Mouse (Mus musculus) forebrain, embryonic 12.5 days (tissue): ENCODE results near the gene Ttll8. TPM values are rescaled to one million over a fixed set of nuclear protein-coding genes. Genes with fewer than 3 reads are reported as not detected.

ENCODE experiments used
- ATAC-seq: fragments of 200-750 bp; cut with Nextera tagmentation; 2 replicates; pipeline ENCODE4 v1.8.0; 2017; ENCODE audit warnings: moderate TSS enrichment; ENCODE audit not compliant: low FRiP score
- H3K27ac ChIP-seq: fragments of 300-500 bp; sonication (generic); 2 replicates; pipeline ENCODE4 v1.5.1; 2016; ENCODE audit warnings: mild to moderate bottlenecking
- H3K27me3 ChIP-seq: fragments of 300-500 bp; sonication (generic); 2 replicates; pipeline ENCODE4 v1.6.1; 2016; ENCODE audit warnings: mild to moderate bottlenecking
- H3K36me3 ChIP-seq: fragments of 300-500 bp; sonication (generic); replicated peaks from 2 replicates; pipeline ENCODE4 v1.6.1; 2016; ENCODE audit warnings: mild to moderate bottlenecking
- H3K4me1 ChIP-seq: fragments of 300-500 bp; sonication (generic); 2 replicates; pipeline ENCODE4 v1.6.1; 2016
- H3K4me2 ChIP-seq: fragments of 300-500 bp; sonication (generic); 2 replicates; pipeline ENCODE4 v1.6.1; 2016; ENCODE audit warnings: mild to moderate bottlenecking, moderate library complexity
- H3K4me3 ChIP-seq: fragments of 300-500 bp; sonication (generic); replicated peaks from 2 replicates; pipeline ENCODE4 v1.5.1; 2016; ENCODE audit warnings: mild to moderate bottlenecking
- H3K9ac ChIP-seq: fragments of 300-500 bp; sonication (generic); 2 replicates; pipeline ENCODE4 v1.6.1; 2016; ENCODE audit warnings: mild to moderate bottlenecking
- H3K9me3 ChIP-seq: fragments of 300-500 bp; sonication (generic); 2 replicates; pipeline ENCODE4 v1.6.1; 2016
- WGBS: fragments of 180-500 bp; shearing (Covaris S2); methylation state at CpG from one replicate; pipeline ENCODE4 v1.1.7; 2016; 5-methylcytosine and 5-hydroxymethylcytosine counted together
- polyA plus RNA-seq: library from polyadenylated mRNA; unstranded; fragments of >200 nt; fragmentation: Nextera tagmentation; extraction: Ambion mirVana; gene quantifications from 2 replicates; pipeline ENCODE4 v1.2.1, GENCODE M21; 2016

The Ttll8 gene
- polyA plus RNA-seq, 1 experiment from 2014 or later: 0.14 TPM

- Histone ChIP-seq H3K4me3 (no peak overlapping the region), H3K36me3 (0 out of 2 replicates have a peak, but pooled peaks cover 2% of the 10 kb centered on the region), H3K27ac (no peak overlapping the region), H3K4me1 (peaks cover 10% of the 10 kb centered on the region), H3K9me3 (no peaks in the 10 kb centered on the region), H3K4me2 (no peak overlapping the region), H3K27me3 (peaks cover 35% of the 10 kb centered on the region), H3K9ac (no peak overlapping the region)
- WGBS: 78% methylated on average over 6 of the region's 6 CpGs
- no peak for ATAC-seq
These were observed 1.1 kb upstream of the Ttll8 start for GRCm38 (mm10) chr15:88955342-88955741.

DNA sequence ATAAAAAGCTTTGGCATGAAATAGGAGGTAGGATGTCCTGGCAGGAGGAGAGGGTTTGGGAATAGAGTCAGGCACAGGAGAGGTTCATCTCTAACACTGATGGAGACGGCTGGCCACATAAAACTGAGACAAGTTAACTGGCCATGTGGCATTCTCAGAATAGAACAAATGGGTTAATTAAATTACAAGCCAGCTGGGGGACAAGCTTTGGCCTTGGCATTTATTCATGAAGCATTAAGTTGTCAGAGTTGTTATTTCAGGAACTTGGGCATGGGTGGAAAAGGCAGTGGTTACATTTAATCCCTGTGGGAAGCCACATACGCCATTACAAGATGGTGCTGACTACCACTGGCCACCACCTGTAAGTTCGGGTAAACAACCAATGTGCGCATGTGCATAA lies 3.0 kb downstream of the Ttll8 start:
- H3K9ac ChIP-seq: no peak overlapping the region
- no peak for ATAC-seq
- no peak overlapping the region for H3K4me2 ChIP-seq
- WGBS: 87% methylated on average over 4 of the region's 4 CpGs
- no peak overlapping the region for H3K27ac ChIP-seq
- H3K9me3 ChIP-seq: no peaks in the 10 kb centered on the region
- H3K27me3 ChIP-seq: peaks cover 32% of the 10 kb centered on the region
- H3K4me1 ChIP-seq: peaks cover 10% of the 10 kb centered on the region
- no peak overlapping the region for H3K4me3 ChIP-seq
- H3K36me3 ChIP-seq: 0 out of 2 replicates have a peak, but pooled peaks cover under 1% of the 10 kb centered on the region

DNA sequence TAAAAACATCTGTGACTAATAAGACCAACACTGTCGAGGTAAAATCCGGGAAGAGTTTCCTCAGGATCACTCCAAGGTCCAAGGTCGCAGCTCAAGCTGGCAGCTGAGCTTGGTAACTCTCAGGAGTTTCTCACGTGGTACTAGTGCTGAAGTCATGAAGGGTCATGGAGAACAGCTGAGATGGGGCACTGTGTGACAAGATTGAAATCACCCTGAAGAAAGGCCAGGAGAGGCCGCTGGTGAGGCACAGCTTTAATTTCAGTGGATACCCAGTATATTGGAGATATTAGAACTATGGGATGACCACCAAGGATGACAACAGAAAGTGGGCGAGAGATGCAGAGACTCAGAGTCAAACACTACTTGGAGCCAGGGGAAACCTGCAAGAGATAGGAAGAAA lies 7.4 kb downstream of the Ttll8 start:
- Histone ChIP-seq H3K4me1 (no peaks in the 10 kb centered on the region), H3K27ac (no peak overlapping the region), H3K4me2 (no peak overlapping the region), H3K27me3 (no peaks in the 10 kb centered on the region), H3K4me3 (no peak overlapping the region), H3K36me3 (no peaks in the 10 kb centered on the region), H3K9ac (no peak overlapping the region), H3K9me3 (no peaks in the 10 kb centered on the region)
- WGBS: 63% methylated on average over 6 of the region's 6 CpGs
- ATAC-seq: no peak

DNA sequence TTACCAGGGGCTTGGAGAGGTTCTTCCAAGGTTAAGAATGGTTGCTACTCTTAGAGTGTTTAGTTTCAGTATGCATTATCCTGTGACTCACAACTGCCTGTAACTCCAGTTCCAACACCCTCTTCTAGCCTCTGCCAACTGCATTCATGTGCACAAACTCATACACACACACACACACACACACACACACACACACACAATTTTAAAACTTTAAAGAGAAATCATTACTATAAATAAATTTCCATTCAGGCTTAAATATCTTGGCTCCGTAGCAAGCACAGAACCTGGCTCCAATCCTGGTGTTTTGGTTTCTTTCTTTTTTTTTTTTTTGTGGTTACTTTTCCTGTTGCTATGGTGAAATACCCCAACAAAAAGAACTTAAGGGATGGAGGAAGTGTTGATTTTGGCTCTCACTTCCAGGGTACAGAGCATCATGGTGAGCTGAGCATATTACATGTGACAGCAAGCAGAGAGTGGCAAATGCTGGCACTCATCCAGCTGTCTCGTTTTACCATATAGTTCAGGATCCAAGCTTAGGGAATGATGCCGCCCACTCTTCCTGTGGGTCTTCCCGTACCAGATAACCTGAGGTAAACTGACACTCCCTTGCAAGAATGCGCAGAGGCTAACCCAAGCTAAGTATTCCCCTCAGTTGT lies 10.2 kb downstream of the Ttll8 start:
- WGBS: 85% methylated on average over 5 of the region's 5 CpGs
- Histone ChIP-seq H3K9ac (no peak overlapping the region), H3K36me3 (no peaks in the 10 kb centered on the region), H3K9me3 (no peaks in the 10 kb centered on the region), H3K4me3 (no peak overlapping the region), H3K27me3 (no peaks in the 10 kb centered on the region), H3K4me1 (no peaks in the 10 kb centered on the region), H3K27ac (no peak overlapping the region), H3K4me2 (no peak overlapping the region)
- no peak for ATAC-seq

DNA sequence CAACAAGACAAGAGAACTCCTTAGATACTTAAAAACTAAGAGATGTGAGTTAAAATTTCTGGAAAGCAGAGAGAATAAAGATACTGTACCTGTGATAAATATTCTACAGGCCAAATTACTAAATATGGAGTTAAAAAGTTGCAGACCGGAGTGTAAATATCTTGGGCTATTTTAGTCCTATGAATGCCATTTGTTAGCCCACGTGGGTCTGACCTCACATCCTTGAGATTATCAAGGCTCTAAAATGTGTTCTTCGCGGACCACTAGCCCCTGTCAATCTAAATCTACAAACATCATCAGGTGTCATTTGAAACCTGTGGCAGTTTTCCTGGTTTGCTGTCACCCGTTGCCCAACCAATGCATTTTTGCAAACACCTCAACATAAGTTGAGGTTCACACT lies 11.4 kb downstream of the Ttll8 start:
- Histone ChIP-seq H3K27ac (no peak overlapping the region), H3K4me2 (no peak overlapping the region), H3K9ac (no peak overlapping the region), H3K27me3 (no peaks in the 10 kb centered on the region), H3K4me1 (no peaks in the 10 kb centered on the region), H3K4me3 (no peak overlapping the region), H3K9me3 (no peaks in the 10 kb centered on the region), H3K36me3 (no peaks in the 10 kb centered on the region)
- WGBS: 82% methylated on average over 5 of the region's 5 CpGs
- no peak for ATAC-seq

DNA sequence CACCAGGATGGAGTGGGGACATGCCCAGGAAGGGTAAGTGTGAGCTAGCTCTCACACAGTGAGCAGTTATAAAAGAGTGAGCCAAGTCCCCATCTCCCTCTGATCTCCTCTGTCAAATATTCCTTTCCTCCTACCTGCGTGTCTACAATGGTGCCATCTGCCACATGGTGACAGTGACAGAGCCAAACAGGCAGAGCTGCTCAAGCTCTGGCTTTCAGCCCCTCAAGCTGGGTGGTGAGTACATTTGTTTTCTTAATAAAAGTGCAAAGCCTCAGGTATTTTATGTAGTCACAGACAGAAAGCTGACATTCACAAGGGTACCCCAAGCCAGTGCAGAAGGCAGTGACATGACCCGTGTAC lies 16.9 kb downstream of the Ttll8 start:
- H3K27ac ChIP-seq: no peak overlapping the region
- no peaks in the 10 kb centered on the region for H3K9me3 ChIP-seq
- H3K36me3 ChIP-seq: no peaks in the 10 kb centered on the region
- H3K4me2 ChIP-seq: no peak overlapping the region
- 85% methylated on average over 2 of the region's 2 CpGs for WGBS
- no peak for ATAC-seq
- H3K4me1 ChIP-seq: no peaks in the 10 kb centered on the region
- no peaks in the 10 kb centered on the region for H3K27me3 ChIP-seq
- no peak overlapping the region for H3K4me3 ChIP-seq
- no peak overlapping the region for H3K9ac ChIP-seq

DNA sequence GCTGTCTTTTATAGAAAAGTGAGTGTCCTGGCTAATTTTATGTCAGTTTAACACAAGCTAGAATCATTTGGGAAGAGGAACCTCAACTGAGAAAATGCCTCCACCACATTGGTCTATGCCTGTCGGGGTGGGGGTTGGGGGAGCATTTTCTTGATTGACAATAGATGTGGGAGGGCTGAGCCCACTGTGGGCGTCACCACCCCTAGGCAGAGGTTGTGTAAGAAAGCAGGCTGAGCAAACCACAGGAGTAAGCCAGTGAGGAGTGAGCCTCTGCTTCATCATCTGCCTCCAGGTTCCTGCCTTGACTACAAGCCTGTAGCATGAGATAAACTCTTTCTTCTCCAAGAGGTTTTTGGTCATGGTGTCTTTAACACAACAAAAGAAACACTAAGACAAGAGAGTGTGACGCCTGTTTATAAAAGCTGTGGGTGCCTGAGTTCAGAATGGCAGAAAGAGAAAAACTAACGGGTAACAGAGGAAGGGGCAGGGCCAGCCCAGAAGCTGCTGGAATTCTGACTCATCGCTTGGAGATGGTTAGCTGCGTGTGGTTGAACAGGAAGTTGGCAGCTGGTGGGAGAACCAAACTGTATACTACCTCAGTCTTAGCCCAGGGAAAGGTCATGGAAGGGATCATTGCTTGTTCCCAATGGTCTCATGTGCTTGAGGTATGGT lies 17.5 kb downstream of the Ttll8 start:
- Histone ChIP-seq H3K4me1 (no peaks in the 10 kb centered on the region), H3K27me3 (no peaks in the 10 kb centered on the region), H3K36me3 (no peaks in the 10 kb centered on the region), H3K27ac (no peak overlapping the region), H3K9ac (no peak overlapping the region), H3K4me2 (no peak overlapping the region), H3K9me3 (no peaks in the 10 kb centered on the region), H3K4me3 (no peak overlapping the region)
- ATAC-seq: no peak
- 73% methylated on average over 6 of the region's 6 CpGs for WGBS

DNA sequence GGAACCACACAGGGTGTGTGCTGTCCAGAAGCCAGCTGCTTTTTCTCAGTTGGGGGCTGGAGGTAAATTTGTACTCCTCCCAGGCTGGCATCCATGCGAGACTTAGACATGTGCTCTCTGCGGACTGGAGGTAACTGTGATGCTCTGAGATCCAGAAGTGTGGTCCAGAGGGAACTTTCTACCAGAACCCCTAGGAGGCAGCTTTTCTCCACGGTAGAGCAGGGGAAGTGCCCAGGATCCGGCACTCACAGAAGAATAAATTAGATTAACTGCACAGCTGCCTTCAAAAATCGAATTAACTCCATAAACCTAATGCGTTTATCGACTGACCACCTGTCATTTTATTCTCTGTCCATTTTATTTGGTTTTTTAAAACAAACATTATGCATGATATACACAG lies 20.1 kb downstream of the Ttll8 start:
- no peak overlapping the region for H3K9ac ChIP-seq
- H3K4me1 ChIP-seq: no peaks in the 10 kb centered on the region
- 69% methylated on average over 7 of the region's 7 CpGs for WGBS
- no peak overlapping the region for H3K4me3 ChIP-seq
- no peak overlapping the region for H3K4me2 ChIP-seq
- H3K9me3 ChIP-seq: no peaks in the 10 kb centered on the region
- no peaks in the 10 kb centered on the region for H3K36me3 ChIP-seq
- no peak for ATAC-seq
- no peak overlapping the region for H3K27ac ChIP-seq
- H3K27me3 ChIP-seq: no peaks in the 10 kb centered on the region

- H3K9me3 ChIP-seq: no peaks in the 10 kb centered on the region
- no peak overlapping the region for H3K9ac ChIP-seq
- ATAC-seq: no peak
- no peak overlapping the region for H3K27ac ChIP-seq
- 85% methylated on average over 10 of the region's 10 CpGs for WGBS
- H3K27me3 ChIP-seq: no peaks in the 10 kb centered on the region
- no peak overlapping the region for H3K4me2 ChIP-seq
- no peaks in the 10 kb centered on the region for H3K36me3 ChIP-seq
- H3K4me3 ChIP-seq: no peak overlapping the region
- H3K4me1 ChIP-seq: no peaks in the 10 kb centered on the region
These were observed 21.6 kb downstream of the Ttll8 start for GRCm38 (mm10) chr15:88932667-88933066.

DNA sequence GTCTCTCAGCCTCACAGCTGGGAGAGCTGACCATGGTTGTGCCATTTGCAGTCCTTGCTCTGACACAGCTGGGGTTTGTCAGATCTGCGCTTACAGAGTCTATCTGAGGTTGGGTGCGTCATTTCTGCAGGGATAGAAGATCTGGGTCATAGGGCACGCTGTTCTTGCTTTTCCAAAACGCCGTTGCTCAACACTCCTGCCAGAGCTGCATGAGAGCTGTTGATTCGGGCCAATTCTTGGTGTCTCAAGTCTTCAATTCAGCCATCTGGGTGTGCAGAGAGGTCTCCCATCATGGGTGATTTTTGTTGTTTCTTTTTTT lies 32.3 kb downstream of the Ttll8 start:
- 78% methylated on average over 6 of the region's 6 CpGs for WGBS
- Histone ChIP-seq H3K4me2 (no peak overlapping the region), H3K4me3 (no peak overlapping the region), H3K9me3 (no peaks in the 10 kb centered on the region), H3K36me3 (no peaks in the 10 kb centered on the region), H3K4me1 (no peaks in the 10 kb centered on the region), H3K27me3 (no peaks in the 10 kb centered on the region), H3K9ac (no peak overlapping the region), H3K27ac (no peak overlapping the region)
- ATAC-seq: no peak

DNA sequence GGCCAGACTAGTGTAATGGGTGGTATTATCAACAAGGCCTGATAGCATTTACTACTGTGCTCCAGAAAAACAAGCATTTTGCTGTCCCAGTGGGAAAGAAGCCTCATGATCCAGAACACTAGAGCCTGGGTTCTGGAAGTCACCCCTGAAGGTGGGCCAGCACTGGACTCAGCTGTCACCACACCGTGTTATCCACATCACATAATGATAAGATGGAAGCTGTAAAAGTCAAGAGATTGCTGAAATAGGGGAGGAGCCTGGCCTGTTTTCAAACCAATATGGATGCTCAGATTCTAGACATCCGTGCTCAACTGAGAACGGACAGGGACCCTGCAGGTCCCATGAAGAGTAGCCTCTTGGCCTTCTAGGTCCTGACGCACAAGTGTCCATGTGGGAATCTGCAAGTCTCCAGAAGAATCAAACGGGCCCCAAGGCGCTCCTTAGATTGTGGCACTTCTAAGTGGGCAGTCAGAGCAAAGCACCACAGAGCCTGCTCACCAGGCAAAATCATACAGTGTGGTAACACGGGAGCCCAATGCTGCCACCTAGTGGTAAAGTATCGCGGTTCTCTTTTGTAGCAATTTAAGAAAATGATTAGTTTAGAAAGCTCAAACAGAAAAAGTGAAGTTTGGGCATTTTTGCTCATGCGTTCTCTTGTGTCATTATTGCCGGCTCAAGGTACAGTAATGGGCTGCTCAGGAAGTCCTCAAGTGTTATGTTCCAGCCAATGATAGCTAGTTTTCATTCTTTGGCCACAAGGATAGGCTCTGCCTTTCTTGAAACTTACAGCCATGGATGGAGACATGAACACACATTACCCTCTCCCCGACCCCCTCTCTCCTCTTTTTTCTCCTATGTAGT lies 32.9 kb downstream of the Ttll8 start:
- Histone ChIP-seq H3K27me3 (no peaks in the 10 kb centered on the region), H3K9ac (no peak overlapping the region), H3K36me3 (no peaks in the 10 kb centered on the region), H3K4me1 (no peaks in the 10 kb centered on the region), H3K4me3 (no peak overlapping the region), H3K4me2 (no peak overlapping the region), H3K27ac (no peak overlapping the region), H3K9me3 (no peaks in the 10 kb centered on the region)
- peak; percentile 74; the same call in 1 of the 2 replicates for ATAC-seq
- WGBS: 29% methylated on average over 12 of the region's 12 CpGs

GRCm38 (mm10) chr15:88920065-88920464 lies 34.2 kb downstream of the Ttll8 start:
- Histone ChIP-seq H3K4me3 (no peak overlapping the region), H3K4me2 (no peak overlapping the region), H3K27me3 (no peaks in the 10 kb centered on the region), H3K9ac (no peak overlapping the region), H3K9me3 (no peaks in the 10 kb centered on the region), H3K4me1 (no peaks in the 10 kb centered on the region), H3K27ac (no peak overlapping the region), H3K36me3 (no peaks in the 10 kb centered on the region)
- WGBS: 88% methylated on average over 1 of the region's 1 CpGs
- ATAC-seq: no peak
